Mouse (Mus musculus) liver, embryonic 15.5 days (tissue): ENCODE data around the gene Micall2. TPM values are rescaled to one million over a fixed set of nuclear protein-coding genes. Genes with fewer than 3 reads are reported as not detected.
A peak's percentile ranks its signal among the peaks of the same experiment; 100 is the strongest.

ENCODE experiments used
- ATAC-seq: fragments of 200-750 bp; cut with Nextera tagmentation; 2 replicates; pipeline ENCODE4 v1.8.0; 2017; ENCODE audit warnings: moderate number of reproducible peaks, mild to moderate bottlenecking, moderate library complexity; ENCODE audit not compliant: insufficient read depth
- H3K27ac ChIP-seq: fragments of 300-500 bp; sonication (generic); replicated peaks from 2 replicates; pipeline ENCODE4 v1.5.1; 2015; ENCODE audit warnings: mild to moderate bottlenecking, inconsistent platforms
- H3K27me3 ChIP-seq: fragments of 300-500 bp; sonication (generic); 2 replicates; pipeline ENCODE4 v1.6.1; 2015; ENCODE audit warnings: mild to moderate bottlenecking, inconsistent platforms
- H3K36me3 ChIP-seq: fragments of 300-500 bp; sonication (generic); replicated peaks from 2 replicates; pipeline ENCODE4 v1.6.1; 2015; ENCODE audit warnings: moderate library complexity, mild to moderate bottlenecking, inconsistent platforms
- H3K4me1 ChIP-seq: fragments of 300-500 bp; sonication (generic); replicated peaks from 2 replicates; pipeline ENCODE4 v1.6.1; 2015; ENCODE audit warnings: inconsistent platforms
- H3K4me2 ChIP-seq: fragments of 300-500 bp; sonication (generic); 2 replicates; pipeline ENCODE4 v1.6.1; 2015; ENCODE audit warnings: moderate library complexity, mild to moderate bottlenecking, inconsistent platforms
- H3K4me3 ChIP-seq: fragments of 300-500 bp; sonication (generic); replicated peaks from 2 replicates; pipeline ENCODE4 v1.5.1; 2015; ENCODE audit warnings: mild to moderate bottlenecking, inconsistent platforms
- H3K9ac ChIP-seq: fragments of 300-500 bp; sonication (generic); 2 replicates; pipeline ENCODE4 v1.6.1; 2015; ENCODE audit warnings: moderate library complexity, mild to moderate bottlenecking, inconsistent platforms
- H3K9me3 ChIP-seq: fragments of 300-500 bp; sonication (generic); replicated peaks from 2 replicates; pipeline ENCODE4 v1.6.1; 2016; ENCODE audit warnings: inconsistent platforms
- WGBS: fragments of 180-500 bp; shearing (Covaris S2); methylation state at CpG from one replicate; pipeline ENCODE4 v1.1.7; 2015; ENCODE audit warnings: mixed read lengths; ENCODE audit not compliant: insufficient replicate concordance; 5-methylcytosine and 5-hydroxymethylcytosine counted together
- polyA plus RNA-seq: library from polyadenylated mRNA; unstranded; fragments of >200 nt; fragmentation: Nextera tagmentation; extraction: Ambion mirVana; gene quantifications from 2 replicates; pipeline ENCODE4 v1.2.1, GENCODE M21; 2015

The Micall2 gene
- polyA plus RNA-seq, 1 experiment from 2014 or later: 12.3 TPM

GRCm38 (mm10) chr5:139727261-139727660 is 8.9 kb downstream of the Micall2 start:
- no peak overlapping the region for H3K9ac ChIP-seq
- no peaks in the 10 kb centered on the region for H3K27me3 ChIP-seq
- H3K4me2 ChIP-seq: 0 out of 2 replicates have a peak overlapping the region, but pooled peaks have one; percentile 8
- WGBS: 43% methylated on average over 11 of the region's 11 CpGs
- peak overlapping the region; percentile 43 for H3K27ac ChIP-seq
- peaks cover 37% of the 10 kb centered on the region for H3K36me3 ChIP-seq
- peaks cover 86% of the 10 kb centered on the region for H3K4me1 ChIP-seq
- H3K9me3 ChIP-seq: no peaks in the 10 kb centered on the region
- H3K4me3 ChIP-seq: no peak overlapping the region
- no peak for ATAC-seq

GRCm38 (mm10) chr5:139726186-139726585 is 9.9 kb downstream of the Micall2 start:
- H3K4me2 ChIP-seq: no peak overlapping the region
- ATAC-seq: no peak
- H3K4me3 ChIP-seq: no peak overlapping the region
- H3K36me3 ChIP-seq: peaks cover 41% of the 10 kb centered on the region
- WGBS: 70% methylated on average over 3 of the region's 3 CpGs
- no peak overlapping the region for H3K9ac ChIP-seq
- no peaks in the 10 kb centered on the region for H3K27me3 ChIP-seq
- H3K9me3 ChIP-seq: no peaks in the 10 kb centered on the region
- H3K27ac ChIP-seq: peak overlapping the region; percentile 39; the same call in 1 of the 2 replicates
- H3K4me1 ChIP-seq: peaks cover 77% of the 10 kb centered on the region

GRCm38 (mm10) chr5:139724336-139725116 is 11.6 kb downstream of the Micall2 start:
- no peak for ATAC-seq
- no peak overlapping the region for H3K9ac ChIP-seq

GRCm38 (mm10) chr5:139723113-139723512 is 13.0 kb downstream of the Micall2 start:
- Histone ChIP-seq H3K4me1 (peaks cover 48% of the 10 kb centered on the region), H3K27me3 (no peaks in the 10 kb centered on the region), H3K4me2 (no peak overlapping the region), H3K9ac (no peak overlapping the region), H3K36me3 (peaks cover 56% of the 10 kb centered on the region), H3K9me3 (no peaks in the 10 kb centered on the region), H3K27ac (peak overlapping the region; percentile 53), H3K4me3 (no peak overlapping the region)
- WGBS: 74% methylated on average over 9 of the region's 9 CpGs
- ATAC-seq: no peak

More at GRCm38 (mm10) chr5:139724336-139725116, 11.6 kb downstream of the Micall2 start:
- Histone ChIP-seq H3K4me1 (peaks cover 60% of the 10 kb centered on the region), H3K4me2 (no peak overlapping the region), H3K9me3 (no peaks in the 10 kb centered on the region), H3K27ac (peak overlapping the region; percentile 43), H3K4me3 (no peak overlapping the region), H3K36me3 (peaks cover 50% of the 10 kb centered on the region), H3K27me3 (no peaks in the 10 kb centered on the region)
- 82% methylated on average over 10 of the region's 10 CpGs for WGBS

GRCm38 (mm10) chr5:139722709-139723108 is 13.4 kb downstream of the Micall2 start:
- Histone ChIP-seq H3K27me3 (no peaks in the 10 kb centered on the region), H3K4me3 (no peak overlapping the region), H3K9ac (no peak overlapping the region), H3K4me1 (peaks cover 44% of the 10 kb centered on the region), H3K4me2 (no peak overlapping the region), H3K36me3 (peaks cover 56% of the 10 kb centered on the region), H3K9me3 (no peaks in the 10 kb centered on the region), H3K27ac (peak overlapping the region; percentile 53; the same call in 1 of the 2 replicates)
- peak; percentile 40 for ATAC-seq
- 36% methylated on average over 6 of the region's 6 CpGs for WGBS

GRCm38 (mm10) chr5:139718949-139719348 is 17.2 kb downstream of the Micall2 start:
- WGBS: 84% methylated on average over 7 of the region's 7 CpGs
- no peak for ATAC-seq
- Histone ChIP-seq H3K27ac (peak overlapping the region; percentile 29; the same call in 1 of the 2 replicates), H3K27me3 (no peaks in the 10 kb centered on the region), H3K9me3 (no peaks in the 10 kb centered on the region), H3K4me2 (no peak overlapping the region), H3K36me3 (peaks cover 74% of the 10 kb centered on the region), H3K9ac (no peak overlapping the region), H3K4me1 (peaks cover 15% of the 10 kb centered on the region), H3K4me3 (no peak overlapping the region)

GRCm38 (mm10) chr5:139718540-139718939 is 17.6 kb downstream of the Micall2 start:
- no peaks in the 10 kb centered on the region for H3K9me3 ChIP-seq
- peaks cover 78% of the 10 kb centered on the region for H3K36me3 ChIP-seq
- H3K4me3 ChIP-seq: no peak overlapping the region
- no peaks in the 10 kb centered on the region for H3K27me3 ChIP-seq
- no peak overlapping the region for H3K9ac ChIP-seq
- peak overlapping the region; percentile 29; the same call in 1 of the 2 replicates for H3K27ac ChIP-seq
- ATAC-seq: no peak
- WGBS: 83% methylated on average over 6 of the region's 6 CpGs
- no peak overlapping the region for H3K4me2 ChIP-seq
- peaks cover 13% of the 10 kb centered on the region for H3K4me1 ChIP-seq

- peak; percentile 32; the same call in 1 of the 2 replicates for ATAC-seq
- Histone ChIP-seq H3K36me3 (peaks cover 85% of the 10 kb centered on the region), H3K9ac (no peak overlapping the region), H3K4me1 (peaks cover 5% of the 10 kb centered on the region), H3K4me3 (no peak overlapping the region), H3K9me3 (no peaks in the 10 kb centered on the region), H3K27ac (no peak overlapping the region), H3K27me3 (no peaks in the 10 kb centered on the region), H3K4me2 (no peak overlapping the region)
- 98% methylated on average over 2 of the region's 2 CpGs for WGBS
Observed at GRCm38 (mm10) chr5:139717723-139718122, 18.4 kb downstream of the Micall2 start.

GRCm38 (mm10) chr5:139706496-139706895 is 29.6 kb downstream of the Micall2 start:
- no peak overlapping the region for H3K9ac ChIP-seq
- H3K4me2 ChIP-seq: no peak overlapping the region
- ATAC-seq: no peak
- WGBS: 89% methylated on average over 10 of the region's 10 CpGs
- no peaks in the 10 kb centered on the region for H3K27me3 ChIP-seq
- no peaks in the 10 kb centered on the region for H3K9me3 ChIP-seq
- peaks cover 61% of the 10 kb centered on the region for H3K36me3 ChIP-seq
- no peak overlapping the region for H3K27ac ChIP-seq
- H3K4me1 ChIP-seq: peaks cover 12% of the 10 kb centered on the region
- H3K4me3 ChIP-seq: no peak overlapping the region

GRCm38 (mm10) chr5:139702905-139703304 is 33.2 kb downstream of the Micall2 start:
- peak; percentile 53; the same call in 1 of the 2 replicates for ATAC-seq
- WGBS: 34% methylated on average over 2 of the region's 2 CpGs
- Histone ChIP-seq H3K9ac (no peak overlapping the region), H3K36me3 (peaks cover 25% of the 10 kb centered on the region), H3K4me1 (peaks cover 12% of the 10 kb centered on the region), H3K9me3 (no peaks in the 10 kb centered on the region), H3K27ac (no peak overlapping the region), H3K27me3 (no peaks in the 10 kb centered on the region), H3K4me2 (no peak overlapping the region), H3K4me3 (no peak overlapping the region)

- Histone ChIP-seq H3K9ac (no peak overlapping the region), H3K4me3 (no peak overlapping the region), H3K36me3 (peaks cover 19% of the 10 kb centered on the region), H3K9me3 (no peaks in the 10 kb centered on the region), H3K4me1 (peaks cover 12% of the 10 kb centered on the region), H3K4me2 (no peak overlapping the region; the same call in 1 of the 2 replicates), H3K27me3 (no peaks in the 10 kb centered on the region), H3K27ac (no peak overlapping the region)
- ATAC-seq: peak; percentile 61
- WGBS: 16% methylated on average over 10 of the region's 10 CpGs
Observed at GRCm38 (mm10) chr5:139702236-139702635, 33.9 kb downstream of the Micall2 start.
